Mouse (Mus musculus) liver, adult 2 months (tissue): ENCODE results near the gene Igsf6.

Experiments
- CTCF ChIP-seq: fragments of 200-500 bp; IDR thresholded peaks from 2 replicates; pipeline ENCODE4 v1.5.1; 2011; ENCODE audit warnings: low read depth, low read length, control low read depth
- POLR2A ChIP-seq: fragments of 200-500 bp; IDR thresholded peaks from 2 replicates; pipeline ENCODE4 v1.6.1; 2011; ENCODE audit warnings: low read length, control low read depth; ENCODE audit not compliant: insufficient read depth; ENCODE audit errors: extremely low read depth

DNA sequence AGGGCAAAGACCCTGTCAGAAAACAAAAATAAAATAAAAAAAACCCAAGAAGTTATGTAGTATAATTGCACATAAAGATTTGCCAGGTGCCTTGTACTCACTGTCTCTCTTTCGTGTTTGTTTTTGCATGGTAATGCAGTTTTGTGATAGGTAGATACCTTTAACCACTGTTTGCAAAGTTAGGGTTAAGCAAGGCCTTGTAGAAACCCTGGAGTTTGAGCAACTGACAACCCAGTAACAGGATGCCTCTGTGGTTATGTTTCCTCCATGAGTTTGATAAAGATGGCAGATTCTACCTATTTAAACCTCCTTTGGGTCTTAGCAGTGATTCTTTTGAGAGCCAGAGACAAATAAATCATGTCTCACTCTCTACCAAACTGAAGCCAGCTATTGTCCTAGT is 30.9 kb downstream of the Igsf6 start:
- no peak for TF ChIP-seq CTCF
- TF ChIP-seq POLR2A = no peak
